Mouse (Mus musculus) ES-Bruce4 (cell line): ENCODE results near the gene Tcp1.
"Not testable (repeated sequence)": the region's sequence is repeated elsewhere in the genome, so short reads cannot be mapped to it uniquely, and the experiment has no call there.

Experiments used
- CTCF ChIP-seq: IDR thresholded peaks from one replicate; pipeline ENCODE4 v1.8.1; 2011; ENCODE audit warnings: low read depth, low read length
- EP300 ChIP-seq: IDR thresholded peaks from 2 replicates; pipeline ENCODE4 v1.6.1; 2011; ENCODE audit warnings: low read depth, low read length; ENCODE audit not compliant: insufficient read depth
- POLR2A ChIP-seq: IDR thresholded peaks from one replicate; pipeline ENCODE4 v1.8.1; 2011; ENCODE audit warnings: low read length; ENCODE audit not compliant: insufficient read depth

DNA sequence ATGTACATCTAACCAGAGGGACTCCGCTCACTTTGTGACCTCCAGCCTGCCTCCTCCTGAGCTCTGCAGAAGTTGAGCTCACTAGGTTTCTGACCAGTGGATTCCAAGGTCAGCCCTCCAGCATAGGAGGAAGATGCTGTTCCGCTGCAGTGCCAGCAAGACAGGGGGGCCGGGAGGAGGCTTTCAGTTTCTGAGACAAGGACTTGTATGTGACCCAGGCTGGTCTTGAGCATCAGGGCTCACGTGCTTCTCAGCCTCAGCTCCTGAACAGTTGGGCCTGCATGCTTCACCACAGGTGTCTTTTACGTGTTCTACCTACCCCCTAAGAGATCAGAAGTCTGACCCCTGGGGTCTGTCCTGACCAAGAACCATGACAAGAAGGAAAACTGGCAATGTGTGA lies 16.1 kb downstream of the Tcp1 start:
- not testable (repeated sequence) for TF ChIP-seq POLR2A, CTCF, EP300
